Mouse (Mus musculus) testis, adult 10 weeks (tissue): ENCODE measurements around the gene Ltb4r2. TPM values are rescaled to one million over a fixed set of nuclear protein-coding genes. Genes with fewer than 3 reads are reported as not detected.

Source experiments
- polyA plus RNA-seq: library from polyadenylated mRNA; stranded (reverse); fragments of 350-450 nt; fragmentation: Illumina TruSeq; extraction: RNeasy Lipid Tissue Mini Kit (QIAGEN cat#74804); gene quantifications from one replicate; pipeline ENCODE4 v1.2.3, GENCODE M21; 2014; ENCODE audit warnings: low read depth, low replicate concordance

Ltb4r2 gene
- polyA plus RNA-seq, result not detected

DNA sequence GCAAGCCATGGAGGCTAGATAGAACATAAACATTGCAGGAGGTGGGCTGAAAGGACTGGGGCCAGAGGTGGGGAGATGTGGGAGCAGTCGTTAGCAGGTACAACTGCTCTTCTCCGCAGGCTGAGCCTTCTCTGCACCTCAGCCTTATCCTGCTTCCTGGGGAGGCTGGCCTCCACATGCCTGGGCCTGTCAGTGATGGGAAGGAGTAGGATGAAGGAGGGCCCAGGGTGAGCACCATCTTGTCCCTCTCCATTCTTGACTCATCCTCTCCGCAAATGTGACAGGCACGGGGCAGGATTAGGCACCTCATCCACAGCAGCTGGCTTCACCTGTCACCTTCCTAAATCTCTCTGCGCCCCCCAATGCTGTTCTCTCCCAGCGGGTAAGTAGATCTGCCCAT is at the start of gene Ltb4r2:
Gene Ltb4r2 (plus strand): TSS at position 266 of the 400 bp plus-strand sequence.

DNA sequence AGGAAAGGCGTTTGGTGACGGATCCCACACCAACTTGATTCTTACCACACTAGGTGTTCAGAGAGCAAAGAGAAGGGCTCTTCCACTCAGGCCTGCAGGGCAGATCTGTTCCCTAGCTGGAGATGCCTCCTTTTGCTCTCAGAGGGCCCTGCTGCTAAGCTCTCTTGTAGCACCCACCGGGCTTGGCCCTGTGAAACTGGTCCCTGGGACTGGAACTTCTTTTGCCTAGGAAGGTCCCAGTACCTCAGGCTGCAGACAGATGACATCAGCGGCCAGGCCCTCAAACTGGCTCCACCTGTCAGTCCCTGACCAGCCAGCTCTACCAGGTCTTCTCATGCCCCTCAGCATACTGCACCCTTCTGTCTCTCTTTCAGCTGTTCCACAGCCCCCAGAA is 47.5 kb upstream of the Ltb4r2 start, which contains the start of gene Tgm1:
Gene Tgm1 (minus strand): TSS at position 198 of the 394 bp plus-strand sequence.

DNA sequence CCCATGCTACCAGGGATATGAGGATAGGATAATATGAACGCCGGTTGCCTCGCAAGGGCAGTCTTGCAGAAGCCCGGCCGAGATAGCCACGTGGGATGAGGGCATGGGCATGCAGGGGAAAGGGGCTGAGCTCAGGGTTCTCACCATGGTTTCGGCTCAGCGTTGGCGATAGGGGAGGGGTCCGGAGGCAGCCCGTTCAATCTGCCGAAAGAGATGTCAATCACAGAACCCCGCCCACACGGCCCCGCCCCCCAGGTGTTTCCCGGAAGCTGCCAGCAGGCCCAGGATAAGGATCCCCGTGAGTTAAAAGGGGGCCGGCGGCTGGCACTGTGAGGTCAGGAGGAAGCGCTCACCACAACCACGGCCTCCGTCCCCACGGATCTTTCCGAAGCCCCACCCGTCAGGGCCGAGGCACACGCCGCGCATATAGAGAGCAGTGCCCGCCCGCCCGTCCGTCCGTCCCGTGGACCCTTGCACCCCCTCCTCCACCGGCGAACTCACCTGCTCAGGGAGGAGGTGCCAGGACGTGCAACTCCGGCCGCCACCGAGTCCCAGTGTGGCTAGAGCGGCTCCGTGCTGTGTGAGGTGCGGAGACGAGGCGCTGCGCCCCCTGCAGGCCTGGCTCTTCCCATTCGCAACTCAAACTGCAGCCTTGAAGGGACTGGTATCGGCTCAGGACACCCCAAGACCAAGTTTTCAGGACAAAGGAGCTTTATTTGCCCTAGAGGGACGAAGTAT is 39.4 kb upstream of the Ltb4r2 start, which contains the start of gene Rabggta:
Gene Rabggta (minus strand): TSS at position 564 of the 738 bp plus-strand sequence.

DNA sequence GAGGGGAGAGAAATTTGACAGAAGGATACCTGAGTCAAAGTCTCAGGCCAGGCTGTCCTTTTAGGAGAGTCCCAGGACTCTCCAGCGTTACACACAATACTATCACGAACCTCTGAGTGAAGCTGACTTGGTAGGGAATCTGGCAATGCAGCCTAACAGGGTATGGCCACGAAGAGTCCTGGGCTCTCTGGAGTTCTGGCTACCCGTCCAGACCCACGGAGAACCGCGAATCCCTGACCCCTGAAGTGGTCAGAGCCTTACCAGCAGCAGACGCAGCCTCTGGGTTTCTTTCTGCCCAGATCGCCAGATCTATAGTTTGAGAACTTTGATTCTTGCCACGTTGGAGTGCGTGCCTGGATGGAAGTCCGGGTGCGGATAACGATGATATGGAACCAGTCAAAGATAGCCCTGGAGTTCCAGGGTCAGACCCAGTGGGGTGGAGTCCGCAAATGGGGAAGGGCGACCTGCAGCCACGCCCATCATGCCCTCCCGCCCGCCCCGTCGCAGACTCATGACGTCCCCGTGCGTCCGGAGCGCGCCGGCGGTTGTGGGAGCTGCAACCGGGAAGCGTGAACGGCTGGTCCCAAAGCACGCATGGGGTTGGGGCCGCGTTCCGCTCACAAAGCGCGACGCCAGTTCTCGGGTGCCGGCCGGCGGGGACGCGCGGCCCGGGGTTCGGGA is 15.9 kb upstream of the Ltb4r2 start, which contains the start of the genes Dhrs1 and Nop9:
Gene Dhrs1 (minus strand): TSS at position 511 of the 681 bp plus-strand sequence.
Gene Nop9 (plus strand): TSS at position 514 of the 681 bp plus-strand sequence.

GRCm38 (mm10) chr14:55758363-55758784 is 2.9 kb upstream of the Ltb4r2 start, which contains the start of gene Cideb:
Gene Cideb (minus strand): TSS chr14:55758458.

GRCm38 (mm10) chr14:55765696-55766095 is 4.5 kb downstream of the Ltb4r2 start, which contains the start of gene Ltb4r1:
Gene Ltb4r1 (plus strand): TSS chr14:55765962.

DNA sequence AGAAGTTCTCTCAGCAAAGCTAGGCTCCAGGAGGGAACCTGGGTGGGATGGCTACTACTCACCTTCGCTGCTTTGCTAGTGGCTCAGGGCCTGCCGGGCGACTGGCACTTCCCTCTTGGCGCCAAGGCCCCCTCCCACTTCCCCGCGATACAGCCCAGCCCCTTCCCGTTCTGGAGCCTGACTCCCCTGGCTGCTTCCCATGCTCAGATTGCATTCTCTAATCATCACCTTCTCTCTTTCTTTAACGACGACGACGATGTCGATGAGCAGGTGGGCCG is 22.7 kb downstream of the Ltb4r2 start, which contains the start of gene Adcy4:
Gene Adcy4 (minus strand): TSS at position 138 of the 278 bp plus-strand sequence.

DNA sequence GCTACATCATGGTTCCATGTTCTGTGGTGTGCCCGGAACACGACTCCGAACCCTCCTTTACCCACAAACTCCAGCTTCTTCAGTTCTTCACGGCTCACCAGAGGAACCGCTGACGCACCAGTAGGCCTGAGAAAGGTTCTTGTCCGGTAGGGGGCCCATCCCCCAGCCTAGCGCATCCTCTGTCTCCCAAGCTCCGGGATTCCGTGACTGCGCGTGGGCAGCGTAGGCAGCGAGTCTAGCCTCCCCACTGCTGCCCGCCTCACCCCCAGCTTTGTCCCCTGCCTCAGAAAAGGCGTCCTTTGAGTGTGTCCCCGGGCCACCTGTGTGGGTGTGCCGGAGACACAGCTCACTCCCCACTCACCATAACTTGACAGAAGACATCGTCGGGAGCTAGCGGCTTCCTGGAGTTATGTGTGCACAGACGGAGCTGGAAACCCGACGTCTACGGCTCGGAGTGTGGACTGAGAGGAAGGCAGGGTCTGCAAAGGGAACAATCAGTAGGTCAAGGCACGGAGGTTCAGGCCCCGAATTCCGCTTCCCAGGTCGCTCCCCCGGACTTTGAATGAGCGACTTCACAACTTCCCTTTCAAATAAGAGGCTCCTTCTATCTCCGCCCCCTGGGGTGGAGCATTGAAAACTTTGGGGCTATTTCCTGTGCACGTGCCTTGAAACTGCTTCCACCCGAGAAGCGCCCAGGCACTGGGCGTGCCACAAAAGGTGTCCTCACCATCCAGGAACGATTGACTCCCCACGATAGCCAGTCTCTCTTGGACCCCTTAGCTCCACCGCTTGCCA is 27.2 kb downstream of the Ltb4r2 start, which contains the start of gene Ripk3:
Gene Ripk3 (minus strand): TSS at position 610 of the 795 bp plus-strand sequence.

Other genes starting within 250 kb of the Ltb4r2 start
- gene Nrl, start 236.4 kb upstream of the Ltb4r2 start, polyA plus RNA-seq, result 0.11 TPM
- 0.35 TPM for gene Pck2, start 221.2 kb upstream of the Ltb4r2 start, polyA plus RNA-seq
- 14.7 TPM for gene Dcaf11, start 201.4 kb upstream of the Ltb4r2 start, polyA plus RNA-seq
- not detected for gene A730061H03Rik, start 201.0 kb upstream of the Ltb4r2 start, polyA plus RNA-seq
- not detected for gene Fitm1, start 185.8 kb upstream of the Ltb4r2 start, polyA plus RNA-seq
- 25.6 TPM for gene Psme1, start 183.3 kb upstream of the Ltb4r2 start, polyA plus RNA-seq
- 2.7 TPM for gene Emc9, start 176.1 kb upstream of the Ltb4r2 start, polyA plus RNA-seq
- 17.0 TPM for gene Psme2, start 170.3 kb upstream of the Ltb4r2 start, polyA plus RNA-seq
- 2.1 TPM for gene Rnf31, start 169.7 kb upstream of the Ltb4r2 start, polyA plus RNA-seq
- gene Irf9, start 157.9 kb upstream of the Ltb4r2 start, polyA plus RNA-seq, result 2.6 TPM
- gene Rec8, start 143.4 kb upstream of the Ltb4r2 start, polyA plus RNA-seq, result 8.3 TPM
- gene Ipo4, start 125.5 kb upstream of the Ltb4r2 start, polyA plus RNA-seq, result 67.7 TPM
- 1.6 TPM for gene Gm49378, start 123.5 kb upstream of the Ltb4r2 start, polyA plus RNA-seq
- gene Tm9sf1, start 117.6 kb upstream of the Ltb4r2 start, polyA plus RNA-seq, result 5.9 TPM
- gene Tssk4, start 111.2 kb upstream of the Ltb4r2 start, polyA plus RNA-seq, result 45.9 TPM
- gene Mdp1, start 100.9 kb upstream of the Ltb4r2 start, polyA plus RNA-seq, result 4.4 TPM
- gene Gmpr2, start 89.5 kb upstream of the Ltb4r2 start, polyA plus RNA-seq, result 54.2 TPM
- 54.1 TPM for gene Nedd8, start 89.3 kb upstream of the Ltb4r2 start, polyA plus RNA-seq
- 18.0 TPM for gene Tinf2, start 79.6 kb upstream of the Ltb4r2 start, polyA plus RNA-seq
- gene Tgm1, start 47.5 kb upstream of the Ltb4r2 start, polyA plus RNA-seq, result not detected
- gene Rabggta, start 39.2 kb upstream of the Ltb4r2 start, polyA plus RNA-seq, result 0.35 TPM
- gene Dhrs1, start 15.7 kb upstream of the Ltb4r2 start, polyA plus RNA-seq, result 45.7 TPM
- gene Nop9, start 15.7 kb upstream of the Ltb4r2 start, polyA plus RNA-seq, result 53.9 TPM
- gene Cideb, start 3.0 kb upstream of the Ltb4r2 start, polyA plus RNA-seq, result not detected
- not detected for gene Ltb4r1, start 4.5 kb downstream of the Ltb4r2 start, polyA plus RNA-seq
- 0.06 TPM for gene Adcy4, start 22.7 kb downstream of the Ltb4r2 start, polyA plus RNA-seq
- 0.69 TPM for gene Ripk3, start 27.4 kb downstream of the Ltb4r2 start, polyA plus RNA-seq
- gene Nfatc4, start 61.7 kb downstream of the Ltb4r2 start, polyA plus RNA-seq, result 0.11 TPM
- gene Nynrin, start 92.6 kb downstream of the Ltb4r2 start, polyA plus RNA-seq, result 0.03 TPM
- 0.38 TPM for gene Cbln3, start 123.0 kb downstream of the Ltb4r2 start, polyA plus RNA-seq
- gene Khnyn, start 123.5 kb downstream of the Ltb4r2 start, polyA plus RNA-seq, result 2.2 TPM
- gene Sdr39u1, start 138.9 kb downstream of the Ltb4r2 start, polyA plus RNA-seq, result 15.9 TPM
- gene Cma1, start 183.2 kb downstream of the Ltb4r2 start, polyA plus RNA-seq, result not detected
- gene Cma2, start 189.6 kb downstream of the Ltb4r2 start, polyA plus RNA-seq, result not detected